Mouse (Mus musculus): ENCODE measurements around the gene Ubxn2a.

DNA sequence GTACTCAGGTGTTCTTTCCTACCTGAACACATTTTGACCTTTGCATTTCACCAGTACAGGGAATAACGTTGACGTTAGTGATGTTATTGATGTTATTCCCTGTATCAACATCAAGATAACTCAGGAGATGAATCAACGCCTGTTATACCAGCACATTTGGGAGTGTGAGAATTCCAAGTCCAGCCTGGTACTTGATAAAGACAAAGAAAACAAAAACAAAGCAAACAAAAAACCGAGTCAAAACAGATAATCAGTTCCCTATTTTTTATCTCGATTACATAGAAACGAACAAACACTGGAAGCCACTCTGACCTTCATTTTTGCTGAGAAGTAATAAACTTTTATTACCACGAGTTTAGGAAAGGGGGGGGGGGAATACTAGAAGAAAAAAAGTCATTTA lies 1.0 kb downstream of the Ubxn2a start:
- TF ChIP-seq CTCF (IDR thresholded peaks at IDR 0.05; ENCODE audit: control insufficient read depth, insufficient read depth, insufficient read length) (no peak), MYOG (IDR thresholded peaks at IDR 0.05; ENCODE audit: control insufficient read depth, extremely low read depth, insufficient read length) (no peak)
